Mouse (Mus musculus) adrenal gland, adult 18-20 months (tissue): ENCODE measurements around the gene Snph. TPM values are rescaled to one million over a fixed set of nuclear protein-coding genes. Genes with fewer than 3 reads are reported as not detected.

Source experiments
- DNase-seq, 2 experiments: peaks; one replicate each; pipeline ENCODE4 v3.0.0; 2021 to 2022; ENCODE audit warnings: low spot score in 2 of 2
- total RNA-seq, 2 experiments: library from RNA; stranded (reverse); gene quantifications; 1 replicate in 1 of 2; 2 replicates in 1 of 2; pipeline ENCODE4 v1.2.3; 2021

Snph gene
- total RNA-seq, 2 experiments from 2014 or later = 11.8 to 17.2 TPM

- DNase-seq = no peak
Measured at GRCm38 (mm10) chr2:151546571-151546970, 85.8 kb downstream of the Snph start.

GRCm38 (mm10) chr2:151544673-151545072 is 87.7 kb downstream of the Snph start:
- DNase-seq = no peak

GRCm38 (mm10) chr2:151543063-151543895 is 89.1 kb downstream of the Snph start:
- DNase-seq = no peak

GRCm38 (mm10) chr2:151542323-151543062 is 89.9 kb downstream of the Snph start, which contains the start of gene Fkbp1a:
Gene Fkbp1a (plus strand): TSS chr2:151542483.
- peak; percentile 96 to 98 for DNase-seq

Other genes starting within 250 kb of the Snph start
- gene 4921509C19Rik, start 156.4 kb downstream of the Snph start, total RNA-seq = not detected
- gene Nsfl1c, start 138.4 kb downstream of the Snph start, total RNA-seq = 100 to 1,000 TPM; 143 to 159 TPM
- 100 to 1,000 TPM; 257 to 301 TPM for gene Fkbp1a, start 90.1 kb downstream of the Snph start, total RNA-seq
- 1 to 10 TPM in 1 of 2 experiments, under 1 TPM in 1; 0.80 to 2.0 TPM for gene Sdcbp2, start 60.0 kb downstream of the Snph start, total RNA-seq
- not detected for gene Rad21l, start 35.9 kb upstream of the Snph start, total RNA-seq
- under 1 TPM; 0.83 TPM for gene Tmem74b, start 69.4 kb upstream of the Snph start, total RNA-seq
- 10 to 100 TPM; 29.7 to 31.0 TPM for gene Psmf1, start 111.6 kb upstream of the Snph start, total RNA-seq
- gene Rspo4, start 210.3 kb upstream of the Snph start, total RNA-seq = 1 to 10 TPM in 1 of 2 experiments, under 1 TPM in 1; 0.70 to 2.8 TPM